Mouse (Mus musculus) heart, adult 2 months (tissue): Measurements from ENCODE around the gene Ttll13. TPM values are rescaled to one million over a fixed set of nuclear protein-coding genes. Genes with fewer than 3 reads are reported as not detected.

ENCODE experiments used
- DNase-seq, 2 experiments: peaks; one replicate each; pipeline ENCODE4 v3.0.0; 2021
- H3K27ac ChIP-seq: fragments of 200-600 bp; 2 replicates; pipeline ENCODE4 v1.8.1; 2022
- H3K27me3 ChIP-seq: fragments of 200-500 bp; 2 replicates; pipeline ENCODE4 v1.6.1; 2012; ENCODE audit warnings: mild to moderate bottlenecking, low read length, inconsistent platforms, mixed read lengths; ENCODE audit not compliant: control insufficient read depth, insufficient read depth
- H3K36me3 ChIP-seq: fragments of 200-500 bp; 2 replicates; pipeline ENCODE4 v1.6.1; 2012; ENCODE audit warnings: low read length, inconsistent platforms; ENCODE audit not compliant: control insufficient read depth, insufficient read depth
- H3K4me1 ChIP-seq: fragments of 200-500 bp; 2 replicates; pipeline ENCODE4 v1.6.1; 2011; ENCODE audit warnings: low read length; ENCODE audit not compliant: control insufficient read depth, insufficient read depth
- H3K4me3 ChIP-seq: fragments of 200-600 bp; 2 replicates; pipeline ENCODE4 v1.8.1; 2022
- H3K79me2 ChIP-seq: fragments of 200-500 bp; replicated peaks from 2 replicates; pipeline ENCODE4 v1.6.1; 2012; ENCODE audit warnings: mild to moderate bottlenecking, inconsistent platforms, low read length, moderate library complexity, mixed read lengths; ENCODE audit not compliant: control insufficient read depth, insufficient read depth
- H3K9ac ChIP-seq: fragments of 200-500 bp; 2 replicates; pipeline ENCODE4 v1.6.1; 2012; ENCODE audit warnings: low read depth, mild to moderate bottlenecking, control low read depth, inconsistent platforms, low read length, mixed read lengths
- CTCF ChIP-seq: fragments of 200-600 bp; IDR thresholded peaks from 2 replicates; pipeline ENCODE4 v1.8.1; 2022; ENCODE audit warnings: antibody characterized with exemption, mild to moderate bottlenecking, moderate library complexity
- EP300 ChIP-seq: fragments of 200-500 bp; IDR thresholded peaks from 2 replicates; pipeline ENCODE4 v1.6.1; 2011; ENCODE audit warnings: low read depth, low read length, control low read depth; ENCODE audit not compliant: insufficient read depth
- POLR2A ChIP-seq: fragments of 200-500 bp; IDR thresholded peaks from 2 replicates; pipeline ENCODE4 v1.6.1; 2011; ENCODE audit warnings: mild to moderate bottlenecking, low read depth, low read length, control low read depth; ENCODE audit not compliant: insufficient read depth
- WGBS: fragments of 180-500 bp; shearing (Covaris S2); methylation state at CpG from one replicate; pipeline ENCODE4 v1.1.7; 2018; 5-methylcytosine and 5-hydroxymethylcytosine counted together
- intact Hi-C: fragments of 180-260 bp; cut with DNase I; formaldehyde crosslinking; loops from one replicate; pipeline ENCODE4 v1.15.1; 2025
- polyA plus RNA-seq: library from polyadenylated mRNA; depleted of rRNA; stranded (reverse); fragments of >200 nt; gene quantifications from 2 replicates; pipeline ENCODE4 v1.2.3, GENCODE M21; 2012; rRNA removed
- total RNA-seq, 2 experiments: library from RNA; stranded (reverse); gene quantifications; 2 replicates each; pipeline ENCODE4 v1.2.3; 2021

The Ttll13 gene
- total and polyA plus RNA-seq, 3 experiments = 0.20 to 0.39 (median 0.23) TPM

DNA sequence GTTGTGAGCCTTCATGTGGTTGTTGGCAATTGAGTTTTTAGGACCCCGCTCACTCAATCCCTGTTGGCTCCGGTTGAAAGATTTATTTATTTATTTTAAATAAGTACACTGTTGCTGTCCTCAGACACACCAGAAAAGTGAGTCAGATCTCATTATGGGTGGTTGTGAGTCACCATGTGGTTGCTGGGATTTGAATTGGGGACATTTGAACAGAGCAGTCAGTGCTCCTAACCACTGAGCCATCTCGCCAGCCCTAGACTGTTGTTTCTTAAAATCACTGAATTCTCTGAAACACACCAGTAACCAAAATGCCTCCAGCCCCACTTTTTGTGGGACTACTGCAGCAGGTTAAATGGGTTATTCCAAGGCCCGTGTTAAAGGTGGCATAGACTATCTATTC is 52.6 kb downstream of the Ttll13 start:
- intact Hi-C loops = loop anchor here (5.0 kb wide), 1 partner anchor 156 kb away; no protein-coding TSS in a partner anchor
- H3K79me2 ChIP-seq = peaks cover 1% of the 10 kb centered on the region
- TF ChIP-seq EP300 (no peak), POLR2A (no peak), CTCF (no peak)
- no peaks in the 10 kb centered on the region for H3K4me1 ChIP-seq
- 95% methylated on average over 4 of the region's 4 CpGs for WGBS
- H3K27ac ChIP-seq = no peak overlapping the region
- DNase-seq = no peak
- H3K9ac ChIP-seq = no peak overlapping the region
- H3K4me3 ChIP-seq = no peak overlapping the region
- H3K27me3 ChIP-seq = no peaks in the 10 kb centered on the region
- no peaks in the 10 kb centered on the region for H3K36me3 ChIP-seq

DNA sequence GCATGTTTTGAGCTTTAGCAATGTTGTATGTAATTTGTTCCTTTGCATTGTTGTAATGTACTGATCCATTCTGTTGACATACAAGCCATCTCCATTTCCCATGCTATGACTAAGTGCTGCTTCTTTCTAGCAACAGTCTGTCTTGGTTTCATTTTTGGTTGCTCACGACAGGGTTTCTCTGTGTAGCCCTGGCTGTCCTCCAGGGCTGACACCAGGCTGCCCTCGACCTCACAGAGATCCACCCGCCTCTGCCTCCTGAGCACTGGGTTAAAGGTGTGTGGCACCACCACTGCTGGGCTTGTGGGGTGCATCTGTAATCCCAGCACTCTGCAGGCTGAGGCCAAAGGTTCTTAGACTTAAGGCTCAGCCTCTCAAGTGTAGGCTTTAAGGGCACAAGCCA is 53.4 kb downstream of the Ttll13 start:
- TF ChIP-seq POLR2A (no peak), EP300 (no peak), CTCF (no peak)
- intact Hi-C loops = loop anchor here (5.0 kb wide), 1 partner anchor 157 kb away; no protein-coding TSS in a partner anchor
- no peak overlapping the region for H3K4me3 ChIP-seq
- no peak overlapping the region for H3K9ac ChIP-seq
- peaks cover 1% of the 10 kb centered on the region for H3K79me2 ChIP-seq
- DNase-seq = no peak
- 66% methylated on average over 3 of the region's 3 CpGs for WGBS
- no peak overlapping the region for H3K27ac ChIP-seq
- H3K27me3 ChIP-seq = no peaks in the 10 kb centered on the region
- H3K4me1 ChIP-seq = no peaks in the 10 kb centered on the region
- no peaks in the 10 kb centered on the region for H3K36me3 ChIP-seq

DNA sequence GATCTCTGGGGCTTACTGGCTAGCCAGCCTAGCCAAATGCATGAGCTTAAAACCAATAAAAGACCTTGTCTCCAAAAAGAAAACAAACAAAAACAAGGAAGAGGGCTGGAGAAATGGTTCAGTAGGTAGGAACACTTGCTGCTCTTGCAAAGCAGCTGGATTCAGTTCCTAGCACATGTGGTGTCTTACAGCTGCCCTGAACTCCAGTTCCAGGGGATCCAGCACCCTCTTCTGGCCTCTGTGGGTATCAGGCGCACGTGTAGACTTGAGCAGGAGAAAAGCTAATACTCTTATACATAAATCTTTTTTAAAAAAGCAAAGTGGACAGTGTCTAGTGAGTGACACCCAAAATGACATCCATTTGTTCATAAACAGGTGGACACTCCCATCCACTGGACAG is 55.3 kb downstream of the Ttll13 start:
- H3K27ac ChIP-seq = no peak overlapping the region
- 90% methylated on average over 2 of the region's 2 CpGs for WGBS
- no peak overlapping the region for H3K4me3 ChIP-seq
- H3K9ac ChIP-seq = no peak overlapping the region
- H3K79me2 ChIP-seq = peaks cover 1% of the 10 kb centered on the region
- H3K27me3 ChIP-seq = no peaks in the 10 kb centered on the region
- no peak for DNase-seq
- no peaks in the 10 kb centered on the region for H3K4me1 ChIP-seq
- no peaks in the 10 kb centered on the region for H3K36me3 ChIP-seq
- intact Hi-C loops = no loop called here
- TF ChIP-seq EP300 (no peak), POLR2A (no peak), CTCF (no peak)

DNA sequence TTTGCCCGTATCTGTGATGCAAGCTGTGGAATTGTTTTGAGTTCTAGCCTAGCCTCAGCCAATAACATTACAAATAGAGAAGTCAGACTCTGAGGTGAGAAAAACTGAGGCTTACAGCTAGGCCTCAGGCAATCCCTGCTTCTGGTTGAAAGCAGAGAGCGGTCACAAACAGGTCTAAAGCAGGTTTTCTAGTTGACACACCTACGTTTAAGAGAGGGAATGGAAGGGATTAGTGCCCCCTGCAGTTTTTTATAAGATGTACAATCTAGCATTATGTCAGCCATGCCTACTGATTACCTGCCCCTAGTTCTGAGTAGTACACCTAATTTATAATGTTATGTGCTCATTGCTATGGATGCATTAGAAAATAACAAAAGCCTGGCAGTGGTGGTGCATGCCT is 61.6 kb downstream of the Ttll13 start:
- intact Hi-C loops = no loop called here
- H3K79me2 ChIP-seq = no peaks in the 10 kb centered on the region
- H3K4me1 ChIP-seq = no peaks in the 10 kb centered on the region
- no peaks in the 10 kb centered on the region for H3K36me3 ChIP-seq
- 87% methylated on average over 3 of the region's 3 CpGs for WGBS
- H3K27me3 ChIP-seq = no peaks in the 10 kb centered on the region
- H3K27ac ChIP-seq = no peak overlapping the region
- no peak overlapping the region for H3K9ac ChIP-seq
- H3K4me3 ChIP-seq = no peak overlapping the region
- DNase-seq = no peak
- TF ChIP-seq POLR2A = no peak
- TF ChIP-seq CTCF = peak; percentile 24

Other genes with a start within 250 kb of the Ttll13 start
- 10 to 100 TPM; 26.9 to 32.2 TPM for gene Zfp710, start 221.6 kb upstream of the Ttll13 start, total RNA-seq
- gene Zfp710, start 221.6 kb upstream of the Ttll13 start, polyA plus RNA-seq = 33.4 and 35.5 TPM in 2 replicates
- 1,000 to 10,000 TPM; 1,877 to 2,293 TPM for gene Idh2, start 131.0 kb upstream of the Ttll13 start, total RNA-seq
- 1,651 and 1,954 TPM in 2 replicates for gene Idh2, start 131.0 kb upstream of the Ttll13 start, polyA plus RNA-seq
- gene Sema4b, start 59.5 kb upstream of the Ttll13 start, total RNA-seq = 10 to 100 TPM; 10.5 to 11.4 TPM
- gene Sema4b, start 59.5 kb upstream of the Ttll13 start, polyA plus RNA-seq = 10.5 and 12.3 TPM in 2 replicates
- 10 to 100 TPM; 14.1 to 16.1 TPM for gene Cib1, start 13.6 kb upstream of the Ttll13 start, total RNA-seq
- 35.1 and 38.4 TPM in 2 replicates for gene Cib1, start 13.6 kb upstream of the Ttll13 start, polyA plus RNA-seq
- 1 to 10 TPM; 1.5 to 2.2 TPM for gene Gdpgp1, start 13.5 kb upstream of the Ttll13 start, total RNA-seq
- gene Gdpgp1, start 13.5 kb upstream of the Ttll13 start, polyA plus RNA-seq = 1.4 and 1.5 TPM in 2 replicates
- gene Ngrn, start 14.8 kb downstream of the Ttll13 start, total RNA-seq = 10 to 100 TPM; 22.9 to 27.2 TPM
- gene Ngrn, start 14.8 kb downstream of the Ttll13 start, polyA plus RNA-seq = 16.8 and 26.2 TPM in 2 replicates
- gene Vps33b, start 23.3 kb downstream of the Ttll13 start, total RNA-seq = 1 to 10 TPM; 6.1 to 6.2 TPM
- 5.1 and 5.2 TPM in 2 replicates for gene Vps33b, start 23.3 kb downstream of the Ttll13 start, polyA plus RNA-seq
- gene Prc1, start 48.1 kb downstream of the Ttll13 start, total RNA-seq = 1 to 10 TPM in 1 of 2 experiments, under 1 TPM in 1; 0.47 to 1.5 TPM
- 1.1 and 2.8 TPM in 2 replicates for gene Prc1, start 48.1 kb downstream of the Ttll13 start, polyA plus RNA-seq
- gene Rccd1, start 78.1 kb downstream of the Ttll13 start, total RNA-seq = 1 to 10 TPM; 5.6 to 6.1 TPM
- gene Rccd1, start 78.1 kb downstream of the Ttll13 start, polyA plus RNA-seq = 7.0 and 7.4 TPM in 2 replicates
- 10 to 100 TPM; 15.8 to 16.8 TPM for gene Unc45a, start 94.6 kb downstream of the Ttll13 start, total RNA-seq
- 23.0 and 24.0 TPM in 2 replicates for gene Unc45a, start 94.6 kb downstream of the Ttll13 start, polyA plus RNA-seq
- 10 to 100 TPM; 30.0 to 39.9 TPM for gene Hddc3, start 96.7 kb downstream of the Ttll13 start, total RNA-seq
- gene Hddc3, start 96.7 kb downstream of the Ttll13 start, polyA plus RNA-seq = 47.7 and 77.5 TPM in 2 replicates
- 10 to 100 TPM; 55.7 to 58.7 TPM for gene Man2a2, start 125.0 kb downstream of the Ttll13 start, total RNA-seq
- gene Man2a2, start 125.0 kb downstream of the Ttll13 start, polyA plus RNA-seq = 75.8 and 82.4 TPM in 2 replicates
- 1 to 10 TPM; 8.9 to 9.8 TPM for gene Fes, start 141.6 kb downstream of the Ttll13 start, total RNA-seq
- 15.4 and 17.3 TPM in 2 replicates for gene Fes, start 141.6 kb downstream of the Ttll13 start, polyA plus RNA-seq
- 100 to 1,000 TPM; 108 to 129 TPM for gene Furin, start 159.1 kb downstream of the Ttll13 start, total RNA-seq
- 64.9 and 79.4 TPM in 2 replicates for gene Furin, start 159.1 kb downstream of the Ttll13 start, polyA plus RNA-seq